Mouse (Mus musculus) stomach, postnatal 0 days (tissue): ENCODE results near the gene Kalrn. TPM values are rescaled to one million over a fixed set of nuclear protein-coding genes. Genes with fewer than 3 reads are reported as not detected.

Source experiments
- ATAC-seq: fragments of 200-750 bp; cut with Nextera tagmentation; 2 replicates; pipeline ENCODE4 v1.8.0; 2017; ENCODE audit not compliant: low FRiP score, low TSS enrichment
- DNase-seq: peaks from one replicate; pipeline ENCODE4 v3.0.0-alpha.2; 2016; ENCODE audit warnings: low spot score
- H3K27ac ChIP-seq: fragments of 300-500 bp; sonication (generic); replicated peaks from 2 replicates; pipeline ENCODE4 v1.5.1; 2014; ENCODE audit warnings: mild to moderate bottlenecking, control low read depth
- H3K27me3 ChIP-seq: fragments of 300-500 bp; sonication (generic); 2 replicates; pipeline ENCODE4 v1.6.1; 2014; ENCODE audit warnings: low read length; ENCODE audit not compliant: control insufficient read depth, insufficient read depth
- H3K36me3 ChIP-seq: fragments of 300-500 bp; sonication (generic); 2 replicates; pipeline ENCODE4 v1.6.1; 2014; ENCODE audit warnings: low read length, mixed read lengths; ENCODE audit not compliant: control insufficient read depth, insufficient read depth
- H3K4me1 ChIP-seq: fragments of 300-500 bp; sonication (generic); replicated peaks from 2 replicates; pipeline ENCODE4 v1.6.1; 2014; ENCODE audit warnings: antibody characterized with exemption; ENCODE audit not compliant: control insufficient read depth, insufficient read depth
- H3K4me2 ChIP-seq: fragments of 300-500 bp; sonication (generic); replicated peaks from 2 replicates; pipeline ENCODE4 v1.6.1; 2014; ENCODE audit warnings: low read depth, mild to moderate bottlenecking, control low read depth, moderate library complexity
- H3K4me3 ChIP-seq: fragments of 300-500 bp; sonication (generic); 2 replicates; pipeline ENCODE4 v1.5.1; 2014; ENCODE audit warnings: low read depth, low read length, control low read depth
- H3K9ac ChIP-seq: fragments of 300-500 bp; sonication (generic); 2 replicates; pipeline ENCODE4 v1.6.1; 2014; ENCODE audit warnings: mild to moderate bottlenecking, low read length, control low read depth, mixed read lengths
- H3K9me3 ChIP-seq: fragments of 300-500 bp; sonication (generic); 2 replicates; pipeline ENCODE4 v1.6.1; 2016; ENCODE audit warnings: low read length; ENCODE audit not compliant: control insufficient read depth
- CTCF ChIP-seq: IDR thresholded peaks from 2 replicates; pipeline ENCODE4 v1.5.1; 2016; ENCODE audit warnings: antibody characterized with exemption, low read depth, mild to moderate bottlenecking, moderate library complexity
- EP300 ChIP-seq: optimal IDR thresholded peaks from 2 replicates; pipeline ENCODE3; 2016; ENCODE audit warnings: antibody characterized with exemption
- WGBS: fragments of 180-500 bp; shearing (Covaris S2); extraction: QIAGEN DNeasy Blood & Tissue Kit; methylation state at CpG from one replicate; pipeline ENCODE4 v1.1.7; 2014; 5-methylcytosine and 5-hydroxymethylcytosine counted together
- polyA plus RNA-seq: library from polyadenylated mRNA; unstranded; fragments of >200 nt; fragmentation: Nextera tagmentation; extraction: Ambion mirVana; gene quantifications from 2 replicates; pipeline ENCODE4 v1.2.1, GENCODE M21; 2015

The Kalrn gene
- polyA plus RNA-seq, 1 experiment from 2014 or later = 14.4 TPM

DNA sequence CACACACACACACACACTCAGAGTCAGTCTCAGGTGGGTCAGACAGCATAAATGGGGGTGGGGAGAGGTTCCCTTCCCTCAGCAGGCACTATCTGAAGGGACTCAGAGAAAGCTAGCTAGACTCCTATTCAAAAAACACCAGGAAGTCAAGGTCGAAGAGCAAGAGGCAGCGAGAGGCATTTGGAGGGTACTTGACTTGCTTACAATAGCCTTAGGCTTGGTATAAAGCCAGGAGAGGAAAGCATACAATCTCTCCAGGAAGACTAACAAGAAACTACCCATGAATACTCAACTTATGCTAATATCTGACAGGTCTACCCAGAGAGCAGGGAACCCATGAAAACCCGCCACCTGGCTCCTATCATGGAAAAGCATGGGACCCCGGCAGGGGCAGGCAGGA, 543.0 kb downstream of the Kalrn start:
- Histone ChIP-seq H3K36me3 (peaks cover 20% of the 10 kb centered on the region), H3K4me1 (no peaks in the 10 kb centered on the region), H3K27me3 (no peaks in the 10 kb centered on the region), H3K4me3 (no peak overlapping the region), H3K27ac (0 out of 2 replicates have a peak overlapping the region, but pooled peaks have one; percentile 18), H3K9ac (no peak overlapping the region), H3K4me2 (no peak overlapping the region), H3K9me3 (no peaks in the 10 kb centered on the region)
- ATAC-seq (no peak), DNase-seq (no peak)
- no peak for TF ChIP-seq EP300
- TF ChIP-seq CTCF = no peak
- 63% methylated on average over 4 of the region's 4 CpGs for WGBS

DNA sequence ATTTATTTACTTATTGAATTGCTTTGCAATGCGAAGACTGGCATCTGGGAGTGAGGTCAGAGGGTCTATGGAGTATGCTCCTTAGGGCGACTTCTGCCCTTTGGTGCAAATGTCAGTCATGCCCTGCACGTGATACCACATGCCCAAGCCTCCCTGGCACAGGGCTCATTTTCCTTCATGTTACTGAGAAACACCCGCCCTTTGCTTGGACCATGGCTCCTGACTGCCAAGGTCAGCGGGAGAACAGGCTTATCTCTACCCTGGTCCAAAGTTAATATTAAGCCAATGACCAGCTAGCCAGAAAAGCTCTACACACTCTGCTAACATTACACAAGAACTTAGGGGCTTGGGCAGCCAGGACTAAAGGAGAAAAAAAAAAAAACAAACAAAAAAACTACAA, 543.5 kb downstream of the Kalrn start:
- Histone ChIP-seq H3K4me3 (no peak overlapping the region), H3K9ac (no peak overlapping the region), H3K9me3 (no peaks in the 10 kb centered on the region), H3K36me3 (peaks cover 20% of the 10 kb centered on the region), H3K27ac (no peak overlapping the region), H3K4me2 (no peak overlapping the region), H3K4me1 (no peaks in the 10 kb centered on the region), H3K27me3 (no peaks in the 10 kb centered on the region)
- 67% methylated on average over 5 of the region's 5 CpGs for whole genome bisulfite sequencing
- no peak for DNase-seq
- no peak for TF ChIP-seq CTCF
- TF ChIP-seq EP300 = no peak
- ATAC-seq = no peak

DNA sequence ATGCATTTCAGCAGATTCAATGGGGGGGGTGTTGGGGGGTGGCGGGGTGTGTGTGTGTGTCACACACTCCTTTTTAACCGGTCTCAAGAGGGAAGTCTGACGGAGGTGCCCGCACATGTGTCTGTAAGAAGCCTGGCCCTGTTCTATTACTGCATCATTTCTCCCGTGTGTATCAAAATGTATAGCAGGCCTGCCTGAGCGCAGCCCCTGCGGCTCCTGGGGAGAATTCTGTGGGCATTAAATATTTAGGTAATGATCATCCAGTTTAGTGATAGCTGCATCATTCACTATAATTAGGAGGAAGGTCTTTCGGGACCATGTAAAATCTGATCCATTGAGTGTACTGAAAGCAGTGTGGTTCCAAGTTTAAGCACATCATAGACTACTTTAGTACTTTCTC, 556.1 kb downstream of the Kalrn start:
- Histone ChIP-seq H3K27me3 (no peaks in the 10 kb centered on the region), H3K9me3 (no peaks in the 10 kb centered on the region), H3K36me3 (peaks cover 5% of the 10 kb centered on the region), H3K4me2 (no peak overlapping the region), H3K4me3 (no peak overlapping the region), H3K4me1 (no peaks in the 10 kb centered on the region), H3K27ac (no peak overlapping the region), H3K9ac (no peak overlapping the region)
- ATAC-seq = no peak
- TF ChIP-seq EP300 (no peak), CTCF (no peak)
- DNase-seq = no peak
- 95% methylated on average over 8 of the region's 8 CpGs for WGBS

DNA sequence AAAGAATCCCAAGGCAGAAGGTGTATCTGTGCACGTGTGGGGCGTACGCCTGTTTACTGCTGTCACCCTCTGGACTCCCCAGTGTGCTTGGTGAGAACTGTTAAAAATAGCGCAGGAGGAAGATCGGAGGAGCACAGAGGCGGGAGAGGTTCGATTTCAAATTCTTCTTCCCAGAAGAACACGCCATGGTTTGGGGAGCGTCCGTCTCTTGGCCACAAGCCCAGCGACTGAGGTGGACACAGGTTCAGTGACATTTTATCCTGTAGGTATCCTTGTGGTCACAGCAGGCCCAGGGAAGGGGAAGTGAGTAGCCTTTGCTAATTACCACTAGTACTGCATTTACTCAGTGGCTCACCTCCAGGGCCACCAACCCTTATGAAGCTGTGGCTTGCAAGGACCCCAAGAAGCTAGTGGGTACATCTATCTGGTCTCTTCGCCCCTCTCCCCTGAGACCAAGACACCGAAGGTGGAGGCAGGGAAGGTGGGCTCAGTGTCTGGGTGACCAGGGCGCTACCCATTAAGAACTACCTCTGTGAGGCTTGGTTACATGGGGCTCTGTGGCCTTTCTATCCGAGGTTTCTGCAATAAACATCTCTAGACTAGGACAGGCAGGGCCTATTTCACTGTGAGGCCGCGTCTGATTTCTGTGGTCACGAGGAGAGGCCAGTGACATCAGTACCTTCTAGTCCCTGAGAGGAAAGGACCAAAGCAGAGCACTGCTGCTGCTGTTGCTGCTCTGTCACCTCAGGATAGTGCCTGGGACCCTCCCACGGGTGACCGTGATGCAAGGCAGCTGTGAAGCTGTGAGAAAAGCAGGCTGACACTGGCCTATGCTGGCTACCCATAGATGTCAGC, 561.1 kb downstream of the Kalrn start:
- no peak overlapping the region for H3K4me3 ChIP-seq
- no peak overlapping the region for H3K4me2 ChIP-seq
- WGBS = 89% methylated on average over 20 of the region's 20 CpGs
- H3K9me3 ChIP-seq = no peaks in the 10 kb centered on the region
- ATAC-seq = no peak
- TF ChIP-seq CTCF (no peak), EP300 (no peak)
- no peak overlapping the region for H3K27ac ChIP-seq
- peaks cover 10% of the 10 kb centered on the region for H3K36me3 ChIP-seq
- no peaks in the 10 kb centered on the region for H3K4me1 ChIP-seq
- DNase-seq = no peak
- no peak overlapping the region for H3K9ac ChIP-seq
- no peaks in the 10 kb centered on the region for H3K27me3 ChIP-seq

DNA sequence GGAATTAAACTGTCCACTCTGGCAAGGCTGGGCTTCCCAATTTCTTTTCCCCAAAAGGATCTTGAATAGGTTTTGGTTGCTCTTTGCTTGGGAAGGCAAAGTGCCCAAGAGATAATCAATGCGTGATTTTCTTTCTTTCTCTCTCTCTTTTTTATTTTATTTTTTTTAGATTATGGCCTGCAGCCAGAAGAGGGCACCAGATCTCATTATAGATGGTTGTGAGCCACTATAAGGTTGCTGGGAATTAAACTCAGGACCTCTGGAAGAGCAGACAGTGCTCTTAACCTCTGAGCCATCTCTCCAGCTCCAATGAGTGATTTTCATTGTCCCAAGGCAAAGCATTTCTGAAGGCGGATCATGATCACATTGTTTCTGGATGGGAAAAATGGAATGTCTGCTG, 563.8 kb downstream of the Kalrn start:
- H3K27ac ChIP-seq = no peak overlapping the region
- 88% methylated on average over 2 of the region's 2 CpGs for WGBS

DNA sequence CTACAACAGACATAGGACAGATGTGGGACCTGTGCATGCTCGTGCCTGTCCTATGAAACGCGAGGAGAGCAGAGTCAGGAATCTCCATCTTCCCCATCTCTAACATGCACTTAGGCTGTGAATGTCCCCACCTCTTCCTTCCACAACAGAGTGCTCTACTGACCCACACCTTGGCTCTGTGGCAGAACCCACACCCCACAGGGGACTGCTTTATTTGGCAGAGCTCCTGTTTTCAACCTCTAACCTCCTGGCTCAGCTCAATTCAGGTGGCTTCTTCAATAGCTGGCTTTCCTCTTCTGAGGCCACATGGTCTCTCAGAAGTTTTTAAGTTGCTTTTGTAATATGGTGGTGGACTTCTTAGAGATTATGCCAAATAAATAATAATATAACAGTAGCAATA, 567.3 kb downstream of the Kalrn start:
- H3K27ac ChIP-seq = no peak overlapping the region
- no peak for ATAC-seq
- no peaks in the 10 kb centered on the region for H3K27me3 ChIP-seq
- no peaks in the 10 kb centered on the region; the same call in 1 of the 2 replicates for H3K4me1 ChIP-seq
- 0 out of 2 replicates have a peak, but pooled peaks cover 3% of the 10 kb centered on the region for H3K36me3 ChIP-seq
- H3K4me2 ChIP-seq = no peak overlapping the region
- no peak overlapping the region for H3K4me3 ChIP-seq
- WGBS = 96% methylated on average over 3 of the region's 3 CpGs
- TF ChIP-seq EP300 (no peak), CTCF (no peak)
- no peak overlapping the region for H3K9ac ChIP-seq
- DNase-seq = no peak
- H3K9me3 ChIP-seq = no peaks in the 10 kb centered on the region

More for the DNA sequence above, 563.8 kb downstream of the Kalrn start:
- no peak overlapping the region for H3K4me3 ChIP-seq
- ATAC-seq (no peak), DNase-seq (no peak)
- no peaks in the 10 kb centered on the region for H3K4me1 ChIP-seq
- TF ChIP-seq EP300 (no peak), CTCF (0 out of 2 replicates have a peak, but pooled peaks have one; percentile 14)
- H3K36me3 ChIP-seq = peaks cover 6% of the 10 kb centered on the region
- H3K27me3 ChIP-seq = no peaks in the 10 kb centered on the region
- no peak overlapping the region for H3K4me2 ChIP-seq
- H3K9me3 ChIP-seq = no peaks in the 10 kb centered on the region
- no peak overlapping the region for H3K9ac ChIP-seq
